Mouse (Mus musculus): ENCODE data around the gene Hmga1. TPM values are rescaled to one million over a fixed set of nuclear protein-coding genes. Genes with fewer than 3 reads are reported as not detected.

Gene Hmga1
- polyA plus RNA-seq, 1 experiment from 2014 or later: 153 TPM

- no peak for ATAC-seq (ENCODE audit: extremely low read depth, insufficient number of reproducible peaks, low FRiP score, low TSS enrichment)
- WGBS: 53% methylated on average over 7 of the region's 7 CpGs
Measured at GRCm38 (mm10) chr17:27563771-27564244, 7.5 kb downstream of the Hmga1 start.

GRCm38 (mm10) chr17:27564391-27565162 is 8.3 kb downstream of the Hmga1 start:
- H3K9ac ChIP-seq: peak overlapping the region; percentile 84
- no peak for ATAC-seq (ENCODE audit: extremely low read depth, insufficient number of reproducible peaks, low FRiP score, low TSS enrichment)
- H3K36me3 ChIP-seq: peaks cover 26% of the 10 kb centered on the region
- H3K27me3 ChIP-seq (replicated peaks): no peaks in the 10 kb centered on the region
- H3K27ac ChIP-seq (replicated peaks): peak overlapping the region; percentile 53; the same call in 1 of the 2 replicates
- peak overlapping the region; percentile 91 for H3K4me2 ChIP-seq
- H3K4me1 ChIP-seq: peaks cover 47% of the 10 kb centered on the region
- H3K4me3 ChIP-seq: peak overlapping the region; percentile 68
- 11% methylated on average over 20 of the region's 20 CpGs for WGBS
- H3K9me3 ChIP-seq: no peaks in the 10 kb centered on the region

More at GRCm38 (mm10) chr17:27563771-27564244, 7.5 kb downstream of the Hmga1 start:
- H3K4me1 ChIP-seq: peaks cover 54% of the 10 kb centered on the region
- no peak overlapping the region for H3K4me3 ChIP-seq
- H3K9me3 ChIP-seq: no peaks in the 10 kb centered on the region
- no peaks in the 10 kb centered on the region for H3K27me3 ChIP-seq (replicated peaks)
- peak overlapping the region; percentile 91; the same call in 1 of the 2 replicates for H3K4me2 ChIP-seq
- H3K27ac ChIP-seq (replicated peaks): no peak overlapping the region
- no peak overlapping the region for H3K9ac ChIP-seq
- H3K36me3 ChIP-seq: peaks cover 26% of the 10 kb centered on the region

GRCm38 (mm10) chr17:27565163-27565941 is 9.1 kb downstream of the Hmga1 start, which contains the start of gene AI413582:
TSS of gene AI413582 (minus strand) at chr17:27565756.
- Histone ChIP-seq H3K4me1 (peaks cover 47% of the 10 kb centered on the region), H3K36me3 (peaks cover 22% of the 10 kb centered on the region), H3K27ac (replicated peaks) (peak within 1 kb of the TSS; percentile 53; the same call in 1 of the 2 replicates), H3K9me3 (no peaks in the 10 kb centered on the region), H3K9ac (peak within 1 kb of the TSS; percentile 84), H3K27me3 (replicated peaks) (no peaks in the 10 kb centered on the region), H3K4me3 (peak within 1 kb of the TSS; percentile 68), H3K4me2 (peak within 1 kb of the TSS; percentile 91)
- ATAC-seq (ENCODE audit: extremely low read depth, insufficient number of reproducible peaks, low FRiP score, low TSS enrichment): peak; percentile 82
- under 1% methylated on average over 58 of the region's 58 CpGs for WGBS

- H3K4me3 ChIP-seq: peak overlapping the region; percentile 68
- no peak for ATAC-seq (ENCODE audit: extremely low read depth, insufficient number of reproducible peaks, low FRiP score, low TSS enrichment)
- no peaks in the 10 kb centered on the region for H3K27me3 ChIP-seq (replicated peaks)
- H3K27ac ChIP-seq (replicated peaks): no peak overlapping the region
- no peaks in the 10 kb centered on the region for H3K9me3 ChIP-seq
- 0% methylated on average over 13 of the region's 13 CpGs for WGBS
- H3K9ac ChIP-seq: peak overlapping the region; percentile 81
- H3K36me3 ChIP-seq: peaks cover 16% of the 10 kb centered on the region
- peak overlapping the region; percentile 91 for H3K4me2 ChIP-seq
- H3K4me1 ChIP-seq: peaks cover 46% of the 10 kb centered on the region
Measured at GRCm38 (mm10) chr17:27565942-27566267, 9.6 kb downstream of the Hmga1 start.

GRCm38 (mm10) chr17:27568228-27568627 is 11.9 kb downstream of the Hmga1 start:
- H3K36me3 ChIP-seq: peaks cover 17% of the 10 kb centered on the region
- WGBS: 87% methylated on average over 5 of the region's 5 CpGs
- 0 out of 2 replicates have a peak overlapping the region, but pooled peaks have one; percentile 19 for H3K9ac ChIP-seq
- H3K27me3 ChIP-seq (replicated peaks): no peaks in the 10 kb centered on the region
- no peak overlapping the region for H3K4me2 ChIP-seq
- H3K9me3 ChIP-seq: no peaks in the 10 kb centered on the region
- no peak for ATAC-seq (ENCODE audit: extremely low read depth, insufficient number of reproducible peaks, low FRiP score, low TSS enrichment)
- no peak overlapping the region for H3K4me3 ChIP-seq
- H3K4me1 ChIP-seq: peaks cover 35% of the 10 kb centered on the region
- H3K27ac ChIP-seq (replicated peaks): no peak overlapping the region

- Histone ChIP-seq H3K4me3 (no peak overlapping the region), H3K27ac (replicated peaks) (no peak overlapping the region), H3K27me3 (replicated peaks) (no peaks in the 10 kb centered on the region), H3K36me3 (peaks cover 36% of the 10 kb centered on the region), H3K9ac (no peak overlapping the region), H3K9me3 (no peaks in the 10 kb centered on the region), H3K4me2 (no peak overlapping the region), H3K4me1 (peaks cover 34% of the 10 kb centered on the region)
- no peak for ATAC-seq (ENCODE audit: extremely low read depth, insufficient number of reproducible peaks, low FRiP score, low TSS enrichment)
- 68% methylated on average over 8 of the region's 8 CpGs for WGBS
Measured at GRCm38 (mm10) chr17:27571315-27571714, 15.0 kb downstream of the Hmga1 start.

GRCm38 (mm10) chr17:27573772-27574320 is 17.5 kb downstream of the Hmga1 start:
- Histone ChIP-seq H3K9ac (no peak overlapping the region), H3K27ac (replicated peaks) (no peak overlapping the region), H3K9me3 (no peaks in the 10 kb centered on the region), H3K4me2 (no peak overlapping the region), H3K27me3 (replicated peaks) (no peaks in the 10 kb centered on the region), H3K4me3 (no peak overlapping the region), H3K4me1 (peaks cover 23% of the 10 kb centered on the region; the same call in 1 of the 2 replicates), H3K36me3 (peaks cover 57% of the 10 kb centered on the region)
- no peak for ATAC-seq (ENCODE audit: extremely low read depth, insufficient number of reproducible peaks, low FRiP score, low TSS enrichment)
- 69% methylated on average over 10 of the region's 10 CpGs for WGBS

- Histone ChIP-seq H3K36me3 (peaks cover 65% of the 10 kb centered on the region), H3K9ac (no peak overlapping the region), H3K4me2 (no peak overlapping the region), H3K4me3 (no peak overlapping the region), H3K4me1 (peaks cover 24% of the 10 kb centered on the region; the same call in 1 of the 2 replicates), H3K27ac (replicated peaks) (0 out of 2 replicates have a peak overlapping the region, but pooled peaks have one; percentile 36), H3K27me3 (replicated peaks) (no peaks in the 10 kb centered on the region), H3K9me3 (no peaks in the 10 kb centered on the region)
- 83% methylated on average over 16 of the region's 16 CpGs for WGBS
- no peak for ATAC-seq (ENCODE audit: extremely low read depth, insufficient number of reproducible peaks, low FRiP score, low TSS enrichment)
Measured at GRCm38 (mm10) chr17:27574470-27575115, 18.3 kb downstream of the Hmga1 start.

GRCm38 (mm10) chr17:27575116-27575776 is 18.9 kb downstream of the Hmga1 start:
- WGBS: 77% methylated on average over 10 of the region's 10 CpGs

GRCm38 (mm10) chr17:27576056-27576455 is 19.8 kb downstream of the Hmga1 start:
- 68% methylated on average over 7 of the region's 7 CpGs for WGBS
- no peak overlapping the region for H3K27ac ChIP-seq (replicated peaks)
- no peak overlapping the region for H3K4me2 ChIP-seq
- no peaks in the 10 kb centered on the region for H3K27me3 ChIP-seq (replicated peaks)
- no peak for ATAC-seq (ENCODE audit: extremely low read depth, insufficient number of reproducible peaks, low FRiP score, low TSS enrichment)
- H3K9ac ChIP-seq: no peak overlapping the region
- H3K36me3 ChIP-seq: peaks cover 79% of the 10 kb centered on the region
- H3K4me3 ChIP-seq: no peak overlapping the region
- H3K9me3 ChIP-seq: no peaks in the 10 kb centered on the region
- H3K4me1 ChIP-seq: peaks cover 37% of the 10 kb centered on the region; the same call in 1 of the 2 replicates

More at GRCm38 (mm10) chr17:27575116-27575776, 18.9 kb downstream of the Hmga1 start:
- peaks cover 29% of the 10 kb centered on the region; the same call in 1 of the 2 replicates for H3K4me1 ChIP-seq
- no peaks in the 10 kb centered on the region for H3K9me3 ChIP-seq
- H3K9ac ChIP-seq: no peak overlapping the region
- ATAC-seq (ENCODE audit: extremely low read depth, insufficient number of reproducible peaks, low FRiP score, low TSS enrichment): no peak
- peaks cover 71% of the 10 kb centered on the region for H3K36me3 ChIP-seq
- H3K27ac ChIP-seq (replicated peaks): 0 out of 2 replicates have a peak overlapping the region, but pooled peaks have one; percentile 0
- H3K4me3 ChIP-seq: no peak overlapping the region
- no peaks in the 10 kb centered on the region for H3K27me3 ChIP-seq (replicated peaks)
- H3K4me2 ChIP-seq: no peak overlapping the region

All from heart, embryonic 13.5 days (tissue).